Mouse (Mus musculus): ENCODE data around the gene Prss43. TPM values are rescaled to one million over a fixed set of nuclear protein-coding genes. Genes with fewer than 3 reads are reported as not detected.

The Prss43 gene
- total and polyA plus RNA-seq, 3 experiments, result not detected

GRCm38 (mm10) chr9:110821436-110821835, 5.1 kb upstream of the Prss43 start:
- H3K9me3 ChIP-seq (replicated peaks; ENCODE audit: insufficient read depth, low read length), result no peaks in the 10 kb centered on the region
- H3K4me1 ChIP-seq (ENCODE audit: control insufficient read depth in 1 of 2, insufficient read depth in 2 of 2, low read length in 2 of 2), result no peaks in the 10 kb centered on the region
- H3K27me3 ChIP-seq (ENCODE audit: control insufficient read depth in 1 of 2, insufficient read depth in 2 of 2, low read length in 2 of 2), result peaks cover 0 to 3% of the 10 kb centered on the region in 2 experiments; a peak in 2 of 4 replicates
- DNase-seq (ENCODE audit: low read depth, low spot score), result no peak
- no peak overlapping the region for H3K9ac ChIP-seq (ENCODE audit: control insufficient read depth, low read depth, low read length, poor library complexity, severe bottlenecking)
- no peaks in the 10 kb centered on the region for H3K36me3 ChIP-seq (ENCODE audit: control insufficient read depth in 1 of 2, insufficient read depth in 2 of 2, low read length in 2 of 2)
- no peaks in the 10 kb centered on the region for H3K79me2 ChIP-seq (ENCODE audit: control insufficient read depth, insufficient read depth, low read length, poor library complexity)
- no peak overlapping the region for H3K27ac ChIP-seq (ENCODE audit: control insufficient read depth, low read depth, low read length)
- no peak for TF ChIP-seq POLR2A (IDR thresholded peaks at IDR 0.05; ENCODE audit: control insufficient read depth in 1 of 2, insufficient read depth in 1 of 2, low read depth in 1 of 2, low read length in 2 of 2, poor library complexity in 1 of 2)
- TF ChIP-seq MXI1 (IDR thresholded peaks at IDR 0.05; ENCODE audit: low read depth, low read length), result no peak
- no peak for TF ChIP-seq TBP (IDR thresholded peaks at IDR 0.05; ENCODE audit: low read depth, low read length)
- TF ChIP-seq SIN3A (IDR thresholded peaks at IDR 0.05; ENCODE audit: low read length), result no peak
- no peak for TF ChIP-seq CTCF (IDR thresholded peaks at IDR 0.05 in 2 of 3, conservative IDR thresholded peaks at IDR 0.05 in 1 of 3; ENCODE audit: control insufficient read depth in 1 of 3, insufficient read depth in 1 of 3, low read depth in 2 of 3, low read length in 3 of 3, poor library complexity in 1 of 3, severe bottlenecking in 1 of 3)
- no peak for TF ChIP-seq EP300 (IDR thresholded peaks at IDR 0.05; ENCODE audit: low read depth in 1 of 2, low read length in 2 of 2)
- no peak for TF ChIP-seq CHD1 (IDR thresholded peaks at IDR 0.05; ENCODE audit: low read depth, low read length)
- no peak for TF ChIP-seq CHD2 (IDR thresholded peaks at IDR 0.05; ENCODE audit: low read length)
- no peak overlapping the region for H3K4me3 ChIP-seq (ENCODE audit: control insufficient read depth in 1 of 2, insufficient read depth in 1 of 2, low read depth in 2 of 2, low read length in 2 of 2)

GRCm38 (mm10) chr9:110825426-110825825, 1.1 kb upstream of the Prss43 start:
- Histone ChIP-seq H3K9ac (ENCODE audit: control insufficient read depth, low read depth, low read length, poor library complexity, severe bottlenecking) (no peak overlapping the region), H3K4me3 (ENCODE audit: control insufficient read depth in 1 of 2, insufficient read depth in 1 of 2, low read depth in 2 of 2, low read length in 2 of 2) (no peak overlapping the region), H3K9me3 (replicated peaks; ENCODE audit: insufficient read depth, low read length) (no peaks in the 10 kb centered on the region), H3K79me2 (ENCODE audit: control insufficient read depth, insufficient read depth, low read length, poor library complexity) (no peaks in the 10 kb centered on the region), H3K4me1 (ENCODE audit: control insufficient read depth in 1 of 2, insufficient read depth in 2 of 2, low read length in 2 of 2) (no peaks in the 10 kb centered on the region), H3K27ac (ENCODE audit: control insufficient read depth, low read depth, low read length) (no peak overlapping the region), H3K36me3 (ENCODE audit: control insufficient read depth in 1 of 2, insufficient read depth in 2 of 2, low read length in 2 of 2) (no peaks in the 10 kb centered on the region), H3K27me3 (ENCODE audit: control insufficient read depth in 1 of 2, insufficient read depth in 2 of 2, low read length in 2 of 2) (peaks cover 0 to 3% of the 10 kb centered on the region in 2 experiments; a peak in 2 of 4 replicates)
- no peak for DNase-seq (ENCODE audit: low read depth, low spot score)
- TF ChIP-seq BHLHE40 (IDR thresholded peaks at IDR 0.05; ENCODE audit: borderline replicate concordance, low read depth, low read length), result no peak
- no peak for TF ChIP-seq ZNF384 (IDR thresholded peaks at IDR 0.05; ENCODE audit: low read depth, low read length)
- TF ChIP-seq TCF12 (IDR thresholded peaks at IDR 0.05; ENCODE audit: low read depth, low read length), result no peak
- no peak for TF ChIP-seq RAD21 (IDR thresholded peaks at IDR 0.05; ENCODE audit: low read depth, low read length)
- no peak for TF ChIP-seq USF2 (IDR thresholded peaks at IDR 0.05; ENCODE audit: borderline replicate concordance in 1 of 2, insufficient read depth in 1 of 2, low read depth in 1 of 2, low read length in 2 of 2)
- TF ChIP-seq CHD1 (IDR thresholded peaks at IDR 0.05; ENCODE audit: low read depth, low read length), result no peak
- no peak for TF ChIP-seq NRF1 (IDR thresholded peaks at IDR 0.05; ENCODE audit: insufficient read depth, low read depth, low read length, poor library complexity, severe bottlenecking)
- TF ChIP-seq MAFK (IDR thresholded peaks at IDR 0.05; ENCODE audit: borderline replicate concordance, low read depth, low read length), result no peak

- Histone ChIP-seq H3K4me3 (ENCODE audit: control insufficient read depth in 1 of 2, insufficient read depth in 1 of 2, low read depth in 2 of 2, low read length in 2 of 2) (no peak overlapping the region), H3K4me1 (ENCODE audit: control insufficient read depth in 1 of 2, insufficient read depth in 2 of 2, low read length in 2 of 2) (no peaks in the 10 kb centered on the region), H3K9ac (ENCODE audit: control insufficient read depth, low read depth, low read length, poor library complexity, severe bottlenecking) (no peak overlapping the region), H3K36me3 (ENCODE audit: control insufficient read depth in 1 of 2, insufficient read depth in 2 of 2, low read length in 2 of 2) (no peaks in the 10 kb centered on the region), H3K9me3 (replicated peaks; ENCODE audit: insufficient read depth, low read length) (no peaks in the 10 kb centered on the region), H3K79me2 (ENCODE audit: control insufficient read depth, insufficient read depth, low read length, poor library complexity) (no peaks in the 10 kb centered on the region), H3K27ac (ENCODE audit: control insufficient read depth, low read depth, low read length) (no peak overlapping the region), H3K27me3 (ENCODE audit: control insufficient read depth in 1 of 2, insufficient read depth in 2 of 2, low read length in 2 of 2) (peaks cover 0 to 3% of the 10 kb centered on the region in 2 experiments; a peak in 2 of 4 replicates)
- no peak for TF ChIP-seq UBTF (IDR thresholded peaks at IDR 0.05; ENCODE audit: borderline replicate concordance, insufficient read depth, low read depth, low read length)
- TF ChIP-seq ZNF384 (IDR thresholded peaks at IDR 0.05; ENCODE audit: low read depth, low read length), result peak; percentile 95
- DNase-seq (ENCODE audit: low read depth, low spot score), result peak; percentile 39
Observed at GRCm38 (mm10) chr9:110825832-110826231, 658 bp upstream of the Prss43 start.
